Mouse (Mus musculus) megakaryocyte, embryonic 14.5 days (primary cell): ENCODE measurements around the gene Vmn1r66.

Experiments
- FLI1 ChIP-seq: IDR thresholded peaks from 2 replicates; pipeline ENCODE4 v1.6.1; 2012; ENCODE audit warnings: low read length, inconsistent platforms, mixed read lengths
- GATA1 ChIP-seq: IDR thresholded peaks from 3 replicates; pipeline ENCODE4 v1.6.1; 2012; ENCODE audit warnings: mixed read lengths, low read length, inconsistent platforms, borderline replicate concordance

DNA sequence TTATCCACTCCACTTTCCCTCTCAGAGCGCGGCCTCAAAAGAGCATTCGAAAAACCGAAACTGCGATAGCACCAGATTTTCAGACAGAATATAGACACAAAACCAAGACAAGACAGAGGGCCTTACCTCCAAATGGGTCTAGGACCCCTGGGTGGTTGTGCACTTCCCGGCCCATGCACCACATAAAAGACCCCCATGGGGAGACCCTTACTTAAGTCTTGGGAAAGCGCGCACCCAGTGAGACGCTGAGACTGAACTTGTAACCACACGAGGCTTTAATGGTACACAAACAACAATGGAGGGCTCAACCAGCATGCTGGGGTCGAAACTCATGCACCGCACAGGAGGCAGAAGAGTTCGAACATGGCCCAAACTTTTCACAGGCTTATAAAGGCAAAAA lies 25.7 kb downstream of the Vmn1r66 start:
- TF ChIP-seq GATA1 (no peak), FLI1 (no peak)
